Mouse (Mus musculus): ENCODE data around the gene Il10rb. TPM values are rescaled to one million over a fixed set of nuclear protein-coding genes. Genes with fewer than 3 reads are reported as not detected.

Il10rb gene
- polyA plus RNA-seq, 1 experiment from 2014 or later = 52.3 TPM

DNA sequence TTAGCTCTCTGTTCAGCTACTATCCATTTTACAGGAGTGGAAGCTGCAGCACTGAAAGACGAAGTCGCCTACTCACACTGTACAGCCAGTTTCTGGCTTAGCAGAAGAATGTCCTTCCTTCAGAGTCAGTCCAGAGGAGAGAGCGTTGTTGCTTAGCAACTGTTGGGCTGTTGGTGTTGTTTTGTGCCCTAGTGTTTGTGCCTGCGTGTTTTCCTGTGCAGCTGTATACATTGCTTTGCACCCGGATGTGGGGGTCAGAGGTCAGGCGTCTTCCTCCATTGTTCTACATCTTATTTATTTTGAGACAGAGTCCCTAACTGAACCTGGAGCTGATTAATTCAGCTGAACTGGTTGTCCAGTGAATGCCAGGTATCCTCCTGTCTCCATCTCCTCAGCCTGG, 60.6 kb downstream of the Il10rb start:
- Histone ChIP-seq H3K9me3 (replicated peaks; ENCODE audit: control insufficient read depth, low read length) (0 out of 2 replicates have a peak, but pooled peaks cover 6% of the 10 kb centered on the region), H3K27ac (ENCODE audit: low read length) (peak overlapping the region; percentile 23; the same call in 1 of the 2 replicates), H3K36me3 (ENCODE audit: control insufficient read depth, insufficient read depth, low read length) (no peaks in the 10 kb centered on the region), H3K4me2 (ENCODE audit: low read depth, low read length) (no peak overlapping the region), H3K27me3 (ENCODE audit: control insufficient read depth, insufficient read depth, low read length) (no peaks in the 10 kb centered on the region), H3K9ac (ENCODE audit: low read length) (no peak overlapping the region), H3K4me3 (replicated peaks; ENCODE audit: low read length) (no peak overlapping the region), H3K4me1 (ENCODE audit: control insufficient read depth, insufficient read depth, low read length) (peaks cover 14% of the 10 kb centered on the region)
- ATAC-seq (ENCODE audit: insufficient read depth, low FRiP score) = no peak
- WGBS = 59% methylated on average over 6 of the region's 6 CpGs

DNA sequence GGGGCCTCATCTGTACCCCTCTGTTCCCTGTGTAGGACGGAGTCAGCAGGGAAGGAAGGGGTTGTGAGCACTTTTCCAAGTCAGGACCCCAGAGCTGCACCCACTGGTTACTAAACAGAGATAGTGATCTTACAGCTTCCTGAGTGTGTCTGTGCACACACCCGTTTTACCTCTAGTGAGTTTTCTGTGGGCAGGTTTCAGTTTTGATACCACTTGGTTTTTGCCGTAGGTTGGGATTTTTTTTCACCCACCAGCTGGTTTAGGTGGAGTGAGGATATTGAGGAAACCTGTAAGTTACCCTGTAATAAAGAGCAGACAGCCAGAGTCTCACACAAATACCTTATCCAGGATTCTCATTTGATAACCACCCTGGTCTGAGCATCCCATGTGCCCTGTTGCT, 64.5 kb downstream of the Il10rb start:
- ATAC-seq (ENCODE audit: insufficient read depth, low FRiP score) = no peak
- no peak overlapping the region for H3K9ac ChIP-seq (ENCODE audit: low read length)

DNA sequence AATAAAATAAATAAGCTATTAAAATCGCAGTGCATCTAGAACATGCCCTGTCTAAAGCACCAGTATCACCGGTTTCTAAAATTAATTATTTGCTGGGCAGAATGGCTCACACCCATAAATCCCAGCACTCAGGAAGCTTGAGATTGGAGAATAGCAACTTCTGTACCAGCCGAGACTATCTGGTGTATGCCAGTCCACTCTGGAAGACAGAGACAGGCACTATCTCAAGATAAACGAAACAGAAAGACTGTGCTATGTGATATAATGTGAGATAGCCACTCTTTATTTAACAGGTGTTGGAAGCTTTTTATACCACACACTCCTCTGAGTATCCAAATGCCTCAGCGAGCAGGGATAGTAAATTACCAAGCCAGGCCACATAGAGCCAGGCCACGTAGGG, 65.5 kb downstream of the Il10rb start:
- no peak overlapping the region for H3K4me3 ChIP-seq (replicated peaks; ENCODE audit: low read length)
- peaks cover 3% of the 10 kb centered on the region; the same call in 1 of the 2 replicates for H3K4me1 ChIP-seq (ENCODE audit: control insufficient read depth, insufficient read depth, low read length)

More for the DNA sequence above, 64.5 kb downstream of the Il10rb start:
- H3K36me3 ChIP-seq (ENCODE audit: control insufficient read depth, insufficient read depth, low read length) = no peaks in the 10 kb centered on the region
- H3K9me3 ChIP-seq (replicated peaks; ENCODE audit: control insufficient read depth, low read length) = 0 out of 2 replicates have a peak, but pooled peaks cover 6% of the 10 kb centered on the region
- no peak overlapping the region for H3K4me3 ChIP-seq (replicated peaks; ENCODE audit: low read length)
- H3K4me2 ChIP-seq (ENCODE audit: low read depth, low read length) = no peak overlapping the region
- 77% methylated on average over 3 of the region's 3 CpGs for WGBS
- H3K4me1 ChIP-seq (ENCODE audit: control insufficient read depth, insufficient read depth, low read length) = peaks cover 11% of the 10 kb centered on the region
- H3K27ac ChIP-seq (ENCODE audit: low read length) = no peak overlapping the region
- H3K27me3 ChIP-seq (ENCODE audit: control insufficient read depth, insufficient read depth, low read length) = no peaks in the 10 kb centered on the region

More for the DNA sequence above, 65.5 kb downstream of the Il10rb start:
- H3K27me3 ChIP-seq (ENCODE audit: control insufficient read depth, insufficient read depth, low read length) = no peaks in the 10 kb centered on the region
- no peak overlapping the region for H3K4me2 ChIP-seq (ENCODE audit: low read depth, low read length)
- H3K9me3 ChIP-seq (replicated peaks; ENCODE audit: control insufficient read depth, low read length) = 0 out of 2 replicates have a peak, but pooled peaks cover 6% of the 10 kb centered on the region
- 68% methylated on average over 6 of the region's 6 CpGs for WGBS
- H3K27ac ChIP-seq (ENCODE audit: low read length) = no peak overlapping the region
- H3K9ac ChIP-seq (ENCODE audit: low read length) = no peak overlapping the region
- no peaks in the 10 kb centered on the region for H3K36me3 ChIP-seq (ENCODE audit: control insufficient read depth, insufficient read depth, low read length)
- no peak for ATAC-seq (ENCODE audit: insufficient read depth, low FRiP score)

Other genes starting within 250 kb of the Il10rb start
- not detected in 2 replicates for gene Olig2, start 180.7 kb upstream of the Il10rb start, polyA plus RNA-seq (2015; fragmentation: Nextera tagmentation; extraction: Ambion mirVana)
- gene Olig1, start 136.4 kb upstream of the Il10rb start, polyA plus RNA-seq (2015; fragmentation: Nextera tagmentation; extraction: Ambion mirVana) = 0.08 and 0.14 TPM in 2 replicates
- 51.3 and 53.1 TPM in 2 replicates for gene Ifnar2, start 33.4 kb upstream of the Il10rb start, polyA plus RNA-seq (2015; fragmentation: Nextera tagmentation; extraction: Ambion mirVana)
- not detected in 2 replicates for gene Gm21970, start 14.4 kb upstream of the Il10rb start, polyA plus RNA-seq (2015; fragmentation: Nextera tagmentation; extraction: Ambion mirVana)
- gene Ifnar1, start 79.1 kb downstream of the Il10rb start, polyA plus RNA-seq (2015; fragmentation: Nextera tagmentation; extraction: Ambion mirVana) = 47.2 and 47.3 TPM in 2 replicates
- 53.7 and 58.0 TPM in 2 replicates for gene Ifngr2, start 140.9 kb downstream of the Il10rb start, polyA plus RNA-seq (2015; fragmentation: Nextera tagmentation; extraction: Ambion mirVana)
- 48.7 and 62.2 TPM in 2 replicates for gene Tmem50b, start 191.6 kb downstream of the Il10rb start, polyA plus RNA-seq (2015; fragmentation: Nextera tagmentation; extraction: Ambion mirVana)
- 2.7 and 2.9 TPM in 2 replicates for gene Dnajc28, start 212.9 kb downstream of the Il10rb start, polyA plus RNA-seq (2015; fragmentation: Nextera tagmentation; extraction: Ambion mirVana)
- 104 TPM in 2 replicates for gene Gart, start 240.8 kb downstream of the Il10rb start, polyA plus RNA-seq (2015; fragmentation: Nextera tagmentation; extraction: Ambion mirVana)
- 89.8 and 98.8 TPM in 2 replicates for gene Son, start 241.3 kb downstream of the Il10rb start, polyA plus RNA-seq (2015; fragmentation: Nextera tagmentation; extraction: Ambion mirVana)

Data from stomach, embryonic 16.5 days (tissue).